Mouse (Mus musculus) lung, adult 18-20 months (tissue): ENCODE measurements at regions not wholly inside any gene's neighbourhood (a gene's known extent, or its start where the extent isn't known, plus 50 kb on each side); places are given as distances from the start of the nearest gene placed in this dataset.
A peak's percentile ranks its signal among the peaks of the same experiment; 100 is the strongest.
"Not testable (repeated sequence)": the region's sequence is repeated elsewhere in the genome, so short reads cannot be mapped to it uniquely, and the experiment has no call there.

ENCODE experiments used
- DNase-seq, 2 experiments: peaks; one replicate each; pipeline ENCODE4 v3.0.0; 2022; ENCODE audit warnings: mixed read lengths in 2 of 2

DNA sequence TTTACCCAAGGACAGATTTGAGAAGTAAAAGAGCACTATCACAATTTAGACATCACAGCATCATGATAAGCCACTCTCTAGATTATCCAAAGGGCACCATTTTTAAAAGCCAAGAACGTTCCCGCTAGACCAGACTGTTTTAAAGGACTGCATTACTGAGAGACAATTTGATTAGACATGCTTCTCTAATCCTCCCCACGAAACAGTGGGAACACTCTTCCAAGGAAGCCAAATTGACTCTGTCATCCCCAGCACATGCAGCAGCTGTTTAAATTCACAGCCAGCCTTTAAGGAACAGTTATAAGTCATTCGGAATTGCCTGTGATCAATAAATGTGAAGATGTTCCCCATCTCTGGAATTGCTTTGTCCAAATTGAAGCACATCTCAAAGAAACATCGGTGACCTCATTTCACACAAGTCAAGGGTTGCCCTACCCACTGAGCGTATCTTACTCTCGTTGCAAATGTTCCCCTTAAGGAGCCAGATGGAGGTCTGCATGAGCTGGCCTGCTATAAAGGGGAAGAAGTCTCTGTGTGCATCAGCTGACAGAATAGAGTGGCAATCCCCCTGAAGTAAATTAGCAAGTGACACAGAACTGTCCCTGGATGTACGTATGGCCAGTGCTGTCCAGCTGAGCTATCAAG, 393.2 kb downstream of the Pid1 start:
- no peak for DNase-seq

DNA sequence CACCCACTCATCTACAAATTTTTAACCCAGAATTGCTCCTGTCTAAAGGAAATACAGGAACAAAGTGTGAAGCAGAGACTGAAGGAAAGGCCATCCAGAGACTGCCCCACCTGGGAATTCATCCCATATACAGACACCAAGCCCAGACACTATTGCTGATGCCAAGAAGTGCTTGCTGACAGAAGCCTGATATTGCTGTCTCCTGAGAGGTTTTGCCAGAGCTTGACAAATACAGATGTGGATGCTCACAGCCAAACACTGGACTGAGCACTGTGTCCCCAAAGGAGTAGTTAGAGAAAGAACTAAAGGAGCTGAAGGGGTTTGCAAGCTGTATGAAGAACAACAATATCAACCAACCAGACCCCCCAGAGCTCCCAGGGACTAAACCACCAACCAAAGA, 399.3 kb downstream of the Pid1 start:
- DNase-seq = not testable (repeated sequence)

DNA sequence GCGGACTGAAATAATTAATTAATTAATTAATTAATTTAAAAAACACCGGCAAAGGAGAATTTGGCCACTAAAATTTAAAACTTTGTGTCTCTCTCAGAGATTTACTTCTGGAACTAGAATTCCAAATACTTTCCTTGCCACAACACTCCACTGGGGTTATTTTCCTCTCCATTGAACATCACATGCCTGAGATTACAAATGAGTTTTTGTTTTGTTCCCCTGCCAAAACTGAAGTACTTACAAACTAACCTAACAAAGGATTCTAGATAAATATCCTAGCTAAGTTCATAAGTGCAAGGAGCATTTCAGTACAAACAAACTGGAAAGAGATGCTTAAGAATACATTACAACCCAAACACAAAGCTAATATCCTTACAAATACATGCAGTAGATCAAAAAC, 402.2 kb downstream of the Pid1 start:
- DNase-seq = no peak

- DNase-seq = no peak
These were observed 404.2 kb downstream of the Pid1 start for GRCm38 (mm10) chr1:83959756-83960155.

- no peak for DNase-seq
These were observed 441.1 kb downstream of the Pid1 start for GRCm38 (mm10) chr1:83922900-83923299.

DNA sequence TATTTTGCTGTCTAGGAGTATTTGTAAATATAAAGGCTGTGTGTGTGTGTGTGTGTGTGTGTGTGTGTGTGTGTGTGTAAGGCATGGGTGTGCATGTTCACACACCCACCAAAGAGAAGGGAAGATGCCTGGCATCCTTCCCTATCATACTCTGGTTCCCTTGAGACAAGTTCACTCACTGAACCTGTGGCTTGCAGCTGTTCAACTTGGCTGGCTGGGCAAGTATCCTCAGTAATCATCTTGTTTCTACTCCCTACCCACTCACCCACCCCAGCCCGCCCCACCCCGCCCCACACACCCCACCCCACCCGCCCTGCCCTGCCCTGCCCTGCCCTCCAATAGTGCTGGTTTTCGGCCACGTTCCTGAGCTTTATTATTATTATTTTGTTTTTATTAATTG, 448.5 kb downstream of the Pid1 start:
- DNase-seq = no peak

DNA sequence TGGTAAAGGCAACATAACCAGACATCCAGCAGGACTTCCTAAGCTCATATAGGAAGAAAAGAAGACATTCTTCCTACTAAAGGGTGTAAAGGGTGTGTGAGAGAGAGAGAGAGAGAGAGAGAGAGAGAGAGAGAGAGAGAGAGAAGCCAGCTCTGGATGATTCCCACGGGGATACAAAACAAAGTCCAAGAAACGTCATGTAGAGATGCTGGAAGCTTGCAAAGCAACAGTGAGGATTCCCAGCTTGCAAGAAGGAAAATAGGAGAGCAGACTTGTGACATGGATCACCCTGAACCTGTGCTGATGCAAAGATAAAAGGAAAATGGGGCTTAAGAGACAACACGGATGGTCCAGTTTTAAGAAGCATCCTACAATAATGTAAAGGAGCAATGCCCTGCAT, 456.6 kb downstream of the Pid1 start:
- DNase-seq = no peak

- DNase-seq = no peak
These were observed 457.1 kb downstream of the Pid1 start for GRCm38 (mm10) chr1:83906906-83907305.

DNA sequence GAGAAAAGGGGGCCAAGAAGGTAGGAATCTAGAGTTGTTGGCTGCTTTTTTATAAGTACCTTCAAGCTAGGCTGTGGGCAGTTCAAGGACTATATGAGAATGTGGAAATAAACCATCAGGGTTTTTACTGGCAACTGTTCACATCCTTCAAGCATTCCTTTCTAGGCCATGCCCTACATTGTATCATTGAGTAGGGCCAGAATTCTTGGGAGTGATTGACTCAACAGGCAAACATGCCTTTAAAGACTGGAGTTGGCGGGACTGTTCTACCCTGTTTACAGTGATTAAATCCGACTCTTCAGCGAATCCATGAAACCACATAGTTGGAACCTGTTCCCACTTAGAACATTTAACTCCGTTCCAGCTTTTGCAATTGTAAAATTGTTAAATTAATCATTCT, 463.8 kb downstream of the Pid1 start:
- DNase-seq = peak; percentile 4 to 39

GRCm38 (mm10) chr1:83896650-83897049, 467.3 kb downstream of the Pid1 start:
- DNase-seq = no peak

DNA sequence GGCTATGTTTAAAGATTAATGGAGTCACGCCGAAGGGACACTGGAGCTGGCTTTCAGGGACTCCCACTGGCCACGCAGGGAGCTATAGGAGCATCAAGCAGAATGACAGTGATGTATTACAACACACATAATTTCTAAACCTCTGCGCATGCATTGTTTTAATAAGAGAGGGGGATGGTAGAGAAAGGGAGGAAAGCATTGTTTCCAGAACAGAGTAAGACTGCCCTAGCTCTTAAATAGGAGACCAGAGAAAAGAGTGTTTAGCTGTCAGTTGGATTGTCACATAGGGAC, 471.1 kb upstream of the Sphkap start:
- no peak for DNase-seq

- no peak for DNase-seq
These were observed 470.5 kb upstream of the Sphkap start for GRCm38 (mm10) chr1:83878330-83879108.

- no peak for DNase-seq
These were observed 463.0 kb upstream of the Sphkap start for GRCm38 (mm10) chr1:83870853-83871567.

- no peak for DNase-seq
These were observed 461.0 kb upstream of the Sphkap start for GRCm38 (mm10) chr1:83869046-83869445.

DNA sequence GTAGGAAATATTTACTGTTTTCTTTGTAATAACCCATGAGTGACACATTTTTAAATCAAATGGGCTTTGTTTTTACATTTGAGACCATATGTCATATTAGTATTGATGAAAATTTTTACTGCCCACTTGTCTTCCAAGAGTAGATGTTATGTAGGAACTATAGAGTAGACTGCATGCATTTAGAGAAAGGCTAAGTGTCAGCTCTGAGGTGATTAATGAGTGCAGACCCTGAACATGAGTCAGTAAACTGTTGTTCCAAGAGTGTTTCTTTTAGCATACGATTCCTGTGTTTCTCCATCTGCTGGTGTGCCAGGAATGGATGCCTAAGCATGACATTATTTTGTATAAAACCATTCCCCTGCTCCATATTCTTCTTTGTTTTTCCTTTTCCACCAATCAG, 454.5 kb upstream of the Sphkap start:
- DNase-seq = no peak

- no peak for DNase-seq
These were observed 454.1 kb upstream of the Sphkap start for GRCm38 (mm10) chr1:83862128-83862527.

DNA sequence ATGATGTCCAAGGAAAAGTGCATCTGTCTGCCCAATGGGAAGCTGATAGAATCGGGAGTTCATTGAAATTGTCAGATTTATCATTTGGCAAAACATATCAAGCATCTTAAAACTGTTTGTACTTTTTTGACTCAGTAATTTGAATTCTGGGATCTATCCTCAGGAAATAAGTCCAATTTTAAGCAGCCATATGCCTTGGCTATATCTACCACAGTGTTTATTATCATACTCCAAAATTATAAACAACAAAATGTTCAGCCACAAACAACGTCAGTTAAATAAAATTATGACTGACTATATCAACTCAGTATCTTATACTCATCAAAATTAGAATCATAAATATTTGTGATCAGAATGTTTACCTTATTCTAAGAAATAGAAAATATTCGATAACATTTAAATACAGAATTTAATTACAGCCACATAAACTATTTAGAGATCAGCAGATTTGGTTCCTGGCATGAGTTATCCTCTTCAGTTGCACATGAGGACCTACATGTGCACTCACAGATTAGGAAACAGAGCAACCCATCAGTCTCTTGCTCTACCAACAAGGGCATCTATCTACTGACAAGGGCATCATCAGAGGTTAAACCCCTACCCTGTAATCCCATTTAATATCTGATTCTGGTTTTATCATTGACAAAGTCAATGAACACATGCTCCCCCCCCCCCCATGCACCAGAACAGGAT, 451.9 kb upstream of the Sphkap start:
- no peak for DNase-seq

DNA sequence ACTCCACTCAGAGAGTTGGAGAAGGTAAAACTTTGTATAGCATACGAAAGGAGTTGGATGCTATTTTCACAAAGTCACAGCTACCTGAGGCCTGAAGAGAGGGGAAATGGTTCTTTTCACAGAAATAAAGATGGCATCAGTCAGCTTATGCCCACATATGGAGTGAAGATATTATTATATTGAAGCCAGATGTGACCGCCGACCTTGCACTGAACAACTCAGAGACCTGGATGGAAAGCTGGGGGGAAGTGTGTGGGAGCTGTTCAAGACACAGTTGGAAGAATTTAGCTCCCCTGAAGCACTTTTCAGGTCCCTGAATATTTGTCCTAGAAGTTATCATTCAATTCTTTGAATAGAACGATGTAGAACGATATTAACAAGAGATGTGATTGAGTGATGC, 446.0 kb upstream of the Sphkap start:
- DNase-seq = no peak

GRCm38 (mm10) chr1:83851081-83851480, 443.1 kb upstream of the Sphkap start:
- no peak for DNase-seq

DNA sequence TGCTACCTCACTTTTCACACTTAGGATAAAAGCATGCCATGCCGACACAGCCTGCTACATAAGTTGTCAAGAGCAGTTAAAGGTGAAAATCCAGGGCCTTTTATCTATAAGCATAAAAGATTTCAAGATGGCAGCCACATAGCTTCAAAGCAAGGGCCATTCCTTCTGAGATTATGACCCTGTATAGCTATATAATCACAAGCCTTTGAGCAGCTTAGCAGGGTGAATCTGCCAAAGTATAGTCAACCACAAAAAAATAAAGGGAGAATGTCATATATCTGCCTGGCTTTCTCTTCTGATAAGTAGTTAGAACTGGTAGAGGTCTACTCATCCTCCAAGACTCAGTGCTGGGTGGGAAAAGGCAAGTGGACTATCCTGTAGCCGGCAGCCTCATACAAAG, 440.4 kb upstream of the Sphkap start:
- no peak for DNase-seq

DNA sequence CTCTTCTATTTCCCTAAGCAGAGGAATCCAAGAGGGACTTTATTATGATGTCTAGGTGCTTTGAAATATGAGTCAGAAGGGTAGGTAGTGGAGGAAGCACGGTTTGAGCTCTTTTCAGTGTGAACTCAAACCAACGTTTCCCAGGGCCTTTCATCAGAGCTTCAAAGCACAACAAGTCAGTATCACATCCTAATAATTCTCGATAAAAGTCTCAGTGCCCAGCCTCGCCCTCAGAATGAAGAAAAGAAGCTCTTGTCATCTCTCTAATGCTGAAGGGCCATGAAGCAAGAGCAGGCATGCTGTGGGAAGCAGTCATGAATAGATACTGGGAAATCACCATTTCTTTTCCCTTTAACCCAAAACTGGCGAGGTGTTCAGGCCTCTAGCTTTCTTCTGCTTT, 440.0 kb upstream of the Sphkap start:
- DNase-seq = no peak

- DNase-seq = no peak
These were observed 436.9 kb upstream of the Sphkap start for GRCm38 (mm10) chr1:83844827-83845379.

DNA sequence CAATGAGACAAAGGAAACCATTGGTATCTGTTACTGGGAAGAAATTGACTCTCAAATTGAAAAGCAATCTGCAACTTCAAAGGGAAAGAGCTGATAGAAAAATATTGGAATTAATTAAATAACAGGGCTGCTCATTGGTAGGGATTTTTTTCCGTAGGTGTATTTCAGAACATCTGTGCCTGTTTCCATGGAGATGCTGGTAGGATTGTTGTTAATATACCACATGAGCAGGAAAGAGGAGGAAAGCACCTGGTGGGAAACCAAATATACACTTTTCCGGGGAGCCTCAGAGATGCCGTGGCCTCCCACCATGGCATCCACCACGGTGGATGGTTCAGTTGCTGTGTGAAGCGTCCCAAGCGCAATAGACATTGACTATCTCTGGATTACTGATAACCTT, 428.0 kb upstream of the Sphkap start:
- DNase-seq = no peak
